Mouse (Mus musculus): ENCODE results near the gene Plekhg5.
"Not testable (repeated sequence)": the region's sequence is repeated elsewhere in the genome, so short reads cannot be mapped to it uniquely, and the experiment has no call there.

The Plekhg5 gene

DNA sequence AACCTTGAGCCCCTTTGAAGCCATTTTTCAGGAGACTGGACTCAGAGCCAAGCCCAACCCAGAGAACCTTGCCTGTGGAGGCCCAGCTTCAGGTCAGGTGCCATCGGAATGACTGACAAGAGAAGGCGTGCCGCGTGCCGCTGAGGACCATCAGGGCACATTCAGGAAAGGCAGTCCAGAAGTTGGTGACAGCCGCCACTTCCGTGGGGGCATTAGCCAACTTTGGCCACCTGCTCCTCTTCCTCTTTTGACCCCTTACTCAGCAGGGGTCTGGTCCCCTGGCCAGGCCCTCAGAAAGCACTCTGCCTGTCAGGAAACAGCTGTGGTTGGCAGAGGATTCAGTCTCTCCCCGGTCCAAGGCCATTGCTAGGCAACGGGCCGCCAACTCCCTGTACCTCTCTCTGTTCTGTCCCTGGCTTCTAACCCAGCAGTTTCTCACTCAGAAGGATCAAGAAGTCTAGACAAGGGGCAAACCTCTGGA, at the start of gene Plekhg5:
Gene Plekhg5, plus strand, starts transcription at position 378 of the 481 bp plus-strand sequence.
- Histone ChIP-seq H3K27me3 (ENCODE audit: control insufficient read depth, insufficient read depth, low read length, poor library complexity, severe bottlenecking) (no peaks in the 10 kb centered on the region), H3K36me3 (ENCODE audit: control insufficient read depth, insufficient read depth, low read length, poor library complexity, severe bottlenecking) (no peaks in the 10 kb centered on the region)
- no peak for DNase-seq (ENCODE audit: low read depth, low spot score)

DNA sequence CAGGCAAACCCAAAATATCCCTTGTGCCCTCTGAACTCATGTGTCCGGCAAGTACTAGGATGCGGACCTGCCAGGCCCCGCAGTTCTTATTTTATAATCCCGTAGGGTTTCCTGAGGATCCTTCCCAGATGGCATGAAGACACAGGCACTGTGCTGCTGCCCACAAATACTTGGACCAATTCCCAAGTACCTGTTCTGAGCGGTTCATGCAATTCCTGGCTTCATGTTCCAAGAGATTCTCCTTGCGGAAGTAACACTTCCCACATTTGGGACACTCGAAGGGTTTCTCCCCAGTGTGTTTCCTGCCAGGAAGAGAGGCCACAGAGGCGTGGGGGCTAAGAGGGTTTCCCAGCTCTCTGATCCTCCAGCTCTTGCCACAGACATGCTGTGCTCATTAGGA, 49.8 kb upstream of the Plekhg5 start:
- no peak for DNase-seq (ENCODE audit: low read depth, low spot score)
- no peaks in the 10 kb centered on the region; the same call in none of the 2 replicates for H3K36me3 ChIP-seq (ENCODE audit: control insufficient read depth, insufficient read depth, low read length, poor library complexity, severe bottlenecking)
- no peaks in the 10 kb centered on the region for H3K27me3 ChIP-seq (ENCODE audit: control insufficient read depth, insufficient read depth, low read length, poor library complexity, severe bottlenecking)

GRCm38 (mm10) chr4:152024525-152024924, 47.8 kb upstream of the Plekhg5 start:
- no peak for DNase-seq (ENCODE audit: low read depth, low spot score)
- H3K27me3 ChIP-seq (ENCODE audit: control insufficient read depth, insufficient read depth, low read length, poor library complexity, severe bottlenecking), result no peaks in the 10 kb centered on the region
- no peaks in the 10 kb centered on the region; the same call in 1 of the 2 replicates for H3K36me3 ChIP-seq (ENCODE audit: control insufficient read depth, insufficient read depth, low read length, poor library complexity, severe bottlenecking)

- H3K27me3 ChIP-seq (ENCODE audit: control insufficient read depth, insufficient read depth, low read length, poor library complexity, severe bottlenecking), result no peaks in the 10 kb centered on the region
- no peaks in the 10 kb centered on the region; the same call in 1 of the 2 replicates for H3K36me3 ChIP-seq (ENCODE audit: control insufficient read depth, insufficient read depth, low read length, poor library complexity, severe bottlenecking)
- DNase-seq (ENCODE audit: low read depth, low spot score), result no peak
Measured at GRCm38 (mm10) chr4:152026751-152027508, 45.4 kb upstream of the Plekhg5 start.

GRCm38 (mm10) chr4:152027524-152027923, 44.8 kb upstream of the Plekhg5 start, which contains the start of gene Zbtb48:
Zbtb48 (minus strand) TSS chr4:152027671.
- H3K27me3 ChIP-seq (ENCODE audit: control insufficient read depth, insufficient read depth, low read length, poor library complexity, severe bottlenecking), result no peaks in the 10 kb centered on the region
- no peaks in the 10 kb centered on the region; the same call in 1 of the 2 replicates for H3K36me3 ChIP-seq (ENCODE audit: control insufficient read depth, insufficient read depth, low read length, poor library complexity, severe bottlenecking)
- peak; percentile 95 for DNase-seq (ENCODE audit: low read depth, low spot score)

GRCm38 (mm10) chr4:152028456-152028855, 43.8 kb upstream of the Plekhg5 start:
- Histone ChIP-seq H3K27me3 (ENCODE audit: control insufficient read depth, insufficient read depth, low read length, poor library complexity, severe bottlenecking) (no peaks in the 10 kb centered on the region), H3K36me3 (ENCODE audit: control insufficient read depth, insufficient read depth, low read length, poor library complexity, severe bottlenecking) (no peaks in the 10 kb centered on the region)
- no peak for DNase-seq (ENCODE audit: low read depth, low spot score)

- no peaks in the 10 kb centered on the region for H3K27me3 ChIP-seq (ENCODE audit: control insufficient read depth, insufficient read depth, low read length, poor library complexity, severe bottlenecking)
- no peaks in the 10 kb centered on the region for H3K36me3 ChIP-seq (ENCODE audit: control insufficient read depth, insufficient read depth, low read length, poor library complexity, severe bottlenecking)
- DNase-seq (ENCODE audit: low read depth, low spot score), result peak; percentile 54
Measured at GRCm38 (mm10) chr4:152029087-152029486, 43.2 kb upstream of the Plekhg5 start.

DNA sequence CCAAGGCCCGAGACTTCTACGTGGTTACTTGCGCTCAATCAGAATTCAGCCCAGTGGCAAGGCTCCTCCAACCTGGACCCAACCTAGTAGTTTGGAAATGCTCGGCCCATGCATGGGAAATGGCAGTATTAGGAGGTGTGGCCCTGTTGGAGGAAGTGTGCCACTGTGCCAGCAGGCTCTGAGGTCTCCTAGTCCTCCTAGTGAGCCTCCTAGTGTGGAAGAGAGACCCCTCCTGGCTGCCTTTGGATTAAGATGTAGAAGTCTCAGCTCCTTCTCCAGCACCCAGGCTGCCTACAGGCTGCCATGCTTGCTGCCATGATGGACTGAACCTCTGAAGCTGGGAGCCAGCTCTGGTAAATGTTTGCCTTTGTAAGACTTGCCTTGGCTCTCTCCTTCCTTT, 42.3 kb upstream of the Plekhg5 start:
- Histone ChIP-seq H3K36me3 (ENCODE audit: control insufficient read depth, insufficient read depth, low read length, poor library complexity, severe bottlenecking) (no peaks in the 10 kb centered on the region), H3K27me3 (ENCODE audit: control insufficient read depth, insufficient read depth, low read length, poor library complexity, severe bottlenecking) (no peaks in the 10 kb centered on the region)
- DNase-seq (ENCODE audit: low read depth, low spot score), result no peak

DNA sequence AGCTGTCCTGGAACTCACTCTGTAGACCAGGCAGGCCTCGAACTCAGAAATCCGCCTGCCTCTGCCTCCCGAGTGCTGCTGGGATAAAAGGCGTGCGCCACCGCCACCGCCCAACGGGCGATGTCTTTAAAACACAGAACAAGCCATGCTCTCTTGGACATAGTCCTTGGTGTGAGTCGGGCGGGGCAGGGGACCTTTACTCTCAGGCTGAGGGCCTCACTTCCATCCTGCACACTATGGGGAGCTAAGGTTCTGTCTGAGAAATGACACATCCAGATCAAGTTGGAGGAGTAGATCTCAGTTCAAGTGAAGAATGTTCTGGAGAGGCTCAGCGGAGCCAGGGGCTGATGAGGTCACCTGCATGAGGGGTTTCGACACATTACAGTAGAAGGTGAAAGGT, 39.4 kb upstream of the Plekhg5 start:
- no peak for DNase-seq (ENCODE audit: low read depth, low spot score)
- Histone ChIP-seq H3K36me3 (ENCODE audit: control insufficient read depth, insufficient read depth, low read length, poor library complexity, severe bottlenecking) (no peaks in the 10 kb centered on the region), H3K27me3 (ENCODE audit: control insufficient read depth, insufficient read depth, low read length, poor library complexity, severe bottlenecking) (no peaks in the 10 kb centered on the region)

- H3K36me3 ChIP-seq (ENCODE audit: control insufficient read depth, insufficient read depth, low read length, poor library complexity, severe bottlenecking); H3K27me3 ChIP-seq (ENCODE audit: control insufficient read depth, insufficient read depth, low read length, poor library complexity, severe bottlenecking): not testable (repeated sequence)
- peak; percentile 27 for DNase-seq (ENCODE audit: low read depth, low spot score)
Measured at GRCm38 (mm10) chr4:152036464-152036863, 35.8 kb upstream of the Plekhg5 start.

GRCm38 (mm10) chr4:152038225-152038984, 33.9 kb upstream of the Plekhg5 start, which contains the start of gene Tas1r1:
Tas1r1 (minus strand) TSS chr4:152038568.
- Histone ChIP-seq H3K27me3 (ENCODE audit: control insufficient read depth, insufficient read depth, low read length, poor library complexity, severe bottlenecking) (no peaks in the 10 kb centered on the region), H3K36me3 (ENCODE audit: control insufficient read depth, insufficient read depth, low read length, poor library complexity, severe bottlenecking) (no peaks in the 10 kb centered on the region)
- no peak for DNase-seq (ENCODE audit: low read depth, low spot score)

DNA sequence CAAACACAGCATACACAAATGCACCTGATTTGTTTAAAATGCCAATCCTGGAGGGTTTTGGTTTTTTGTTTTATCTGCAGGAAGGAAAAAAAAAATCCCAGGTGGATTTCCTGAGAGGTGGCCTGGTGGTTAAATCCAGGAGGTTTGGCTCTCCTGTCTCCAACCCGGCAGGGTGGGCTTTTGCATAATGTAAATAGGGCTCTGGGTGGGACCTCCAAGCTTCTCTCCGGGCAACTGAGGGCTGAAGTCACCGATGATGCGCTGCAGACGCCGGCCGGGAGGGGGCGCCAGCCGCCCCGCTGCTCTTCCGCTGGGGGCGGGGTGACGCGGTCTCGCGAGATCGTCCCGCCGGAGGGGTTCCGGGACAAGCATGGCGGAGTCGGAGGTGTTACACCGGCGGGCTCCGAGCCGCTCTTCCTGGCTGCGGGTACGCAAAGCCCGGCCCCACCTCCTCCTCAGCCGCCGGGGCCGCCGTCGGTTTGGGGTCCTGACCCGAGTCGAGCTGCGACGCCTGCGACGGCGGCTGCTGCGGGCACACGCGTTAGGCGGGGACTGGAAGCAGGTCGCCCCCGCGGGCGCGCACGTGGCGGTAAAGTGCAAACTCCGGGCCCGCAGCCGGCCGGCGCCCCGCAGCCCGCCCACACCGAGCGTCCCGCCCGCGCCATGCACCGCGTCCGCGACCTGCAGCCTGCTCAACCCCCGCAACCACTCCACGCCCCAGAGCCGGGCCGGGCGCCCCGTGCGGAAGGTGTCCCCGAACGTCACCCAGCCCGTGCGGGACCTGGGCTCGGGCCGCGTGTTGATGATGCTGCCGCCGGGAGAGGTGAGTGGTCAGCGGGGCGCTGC, 33.1 kb upstream of the Plekhg5 start, which contains the start of gene Nol9:
Gene Nol9, plus strand, starts transcription at position 337 of the 846 bp plus-strand sequence.
- H3K36me3 ChIP-seq (ENCODE audit: control insufficient read depth, insufficient read depth, low read length, poor library complexity, severe bottlenecking), result no peaks in the 10 kb centered on the region
- peak; percentile 96 for DNase-seq (ENCODE audit: low read depth, low spot score)
- no peaks in the 10 kb centered on the region for H3K27me3 ChIP-seq (ENCODE audit: control insufficient read depth, insufficient read depth, low read length, poor library complexity, severe bottlenecking)

DNA sequence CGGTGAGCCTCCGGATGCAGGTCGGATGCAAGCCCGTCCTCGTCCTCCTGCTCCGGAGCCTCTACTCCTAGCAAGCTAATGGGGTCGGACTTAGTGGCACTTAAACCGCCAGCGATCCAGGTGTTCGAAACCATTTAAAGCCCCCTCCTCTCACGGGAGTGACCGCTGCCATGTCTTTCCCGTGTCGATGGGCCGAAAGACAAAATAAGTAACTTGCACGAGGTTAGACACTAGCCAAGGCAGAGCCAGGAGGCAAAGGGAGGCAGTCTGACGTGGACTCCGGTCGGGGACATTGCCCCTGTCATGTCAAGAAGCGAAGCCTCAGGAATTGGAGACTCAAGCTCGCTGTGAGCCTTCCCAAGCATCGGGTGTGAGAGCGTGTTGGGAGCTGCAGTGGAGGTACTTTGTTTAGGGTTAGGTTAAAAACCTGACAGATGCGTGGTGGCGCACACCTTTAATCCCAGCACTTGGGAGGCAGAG, 32.4 kb upstream of the Plekhg5 start:
- no peaks in the 10 kb centered on the region for H3K36me3 ChIP-seq (ENCODE audit: control insufficient read depth, insufficient read depth, low read length, poor library complexity, severe bottlenecking)
- no peak for DNase-seq (ENCODE audit: low read depth, low spot score)
- H3K27me3 ChIP-seq (ENCODE audit: control insufficient read depth, insufficient read depth, low read length, poor library complexity, severe bottlenecking), result no peaks in the 10 kb centered on the region

DNA sequence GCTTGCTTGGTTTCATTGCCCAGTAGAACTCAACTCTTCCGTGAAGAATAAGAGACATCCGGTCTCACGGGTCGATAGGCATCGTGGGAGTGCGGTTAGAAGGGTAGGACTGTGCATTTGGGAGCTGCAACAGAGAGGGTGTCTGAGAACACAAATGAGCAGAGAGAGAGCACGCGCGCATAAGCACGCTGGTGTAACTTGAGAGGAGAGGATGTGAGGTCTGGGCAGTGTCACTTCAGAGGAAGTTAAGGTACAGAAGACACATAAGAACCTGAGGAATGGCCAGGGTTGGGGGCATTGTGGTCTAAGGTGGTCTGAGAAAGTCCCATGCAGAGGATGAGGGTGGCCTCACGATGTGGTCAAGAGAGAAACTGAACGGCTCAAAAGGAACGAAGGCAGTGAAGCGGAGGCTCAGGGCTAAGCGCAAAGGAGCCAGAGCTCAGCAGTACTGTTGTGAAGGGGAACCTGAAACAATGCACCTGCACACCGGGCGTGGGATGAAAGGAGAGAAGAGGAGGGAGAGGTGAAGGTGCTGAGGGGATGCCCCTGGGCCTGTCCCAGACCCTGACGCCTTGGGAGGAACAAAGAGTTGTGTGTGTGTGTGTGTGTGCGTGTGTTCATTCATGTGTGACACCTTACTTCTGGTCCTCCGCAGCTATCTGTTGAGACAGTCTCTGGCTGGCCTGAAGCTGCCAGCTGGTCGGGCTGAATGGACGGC, 30.2 kb upstream of the Plekhg5 start:
- Histone ChIP-seq H3K27me3 (ENCODE audit: control insufficient read depth, insufficient read depth, low read length, poor library complexity, severe bottlenecking) (no peaks in the 10 kb centered on the region), H3K36me3 (ENCODE audit: control insufficient read depth, insufficient read depth, low read length, poor library complexity, severe bottlenecking) (peaks cover 3% of the 10 kb centered on the region)
- peak; percentile 67 for DNase-seq (ENCODE audit: low read depth, low spot score)
